Mouse (Mus musculus) forebrain, embryonic 10.5 days (tissue): ENCODE measurements around the gene Dclre1c. TPM values are rescaled to one million over a fixed set of nuclear protein-coding genes. Genes with fewer than 3 reads are reported as not detected.
A peak's percentile ranks its signal among the peaks of the same experiment; 100 is the strongest.
"Not testable (repeated sequence)": the region's sequence is repeated elsewhere in the genome, so short reads cannot be mapped to it uniquely, and the experiment has no call there.

Experiments
- DNase-seq: peaks from one replicate; pipeline ENCODE4 v3.0.0-alpha.2; 2017; ENCODE audit warnings: low spot score; ENCODE audit errors: extremely low spot score
- H3K27ac ChIP-seq: fragments of 300-500 bp; sonication (generic); 2 replicates; pipeline ENCODE4 v1.5.1; 2016; ENCODE audit warnings: mild to moderate bottlenecking
- H3K27me3 ChIP-seq: fragments of 300-500 bp; sonication (generic); 2 replicates; pipeline ENCODE4 v1.6.1; 2016; ENCODE audit warnings: mild to moderate bottlenecking; ENCODE audit not compliant: poor library complexity, severe bottlenecking
- H3K36me3 ChIP-seq: fragments of 300-500 bp; sonication (generic); replicated peaks from 2 replicates; pipeline ENCODE4 v1.6.1; 2016; ENCODE audit warnings: mild to moderate bottlenecking, moderate library complexity
- H3K4me1 ChIP-seq: fragments of 300-500 bp; sonication (generic); 2 replicates; pipeline ENCODE4 v1.6.1; 2016
- H3K4me3 ChIP-seq: fragments of 300-500 bp; sonication (generic); 2 replicates; pipeline ENCODE4 v1.5.1; 2016; ENCODE audit warnings: mild to moderate bottlenecking, moderate library complexity
- H3K9me3 ChIP-seq: fragments of 300-500 bp; sonication (generic); 2 replicates; pipeline ENCODE4 v1.6.1; 2016; ENCODE audit warnings: mild to moderate bottlenecking, moderate library complexity
- WGBS: fragments of 180-500 bp; shearing (Covaris S2); methylation state at CpG from one replicate; pipeline ENCODE4 v1.1.7; 2016; 5-methylcytosine and 5-hydroxymethylcytosine counted together
- polyA plus RNA-seq: library from polyadenylated mRNA; unstranded; fragments of >200 nt; fragmentation: Nextera tagmentation; extraction: Ambion mirVana; gene quantifications from 2 replicates; pipeline ENCODE4 v1.2.1, GENCODE M21; 2016

The Dclre1c gene
- polyA plus RNA-seq, result 7.5 and 10.2 TPM in 2 replicates

DNA sequence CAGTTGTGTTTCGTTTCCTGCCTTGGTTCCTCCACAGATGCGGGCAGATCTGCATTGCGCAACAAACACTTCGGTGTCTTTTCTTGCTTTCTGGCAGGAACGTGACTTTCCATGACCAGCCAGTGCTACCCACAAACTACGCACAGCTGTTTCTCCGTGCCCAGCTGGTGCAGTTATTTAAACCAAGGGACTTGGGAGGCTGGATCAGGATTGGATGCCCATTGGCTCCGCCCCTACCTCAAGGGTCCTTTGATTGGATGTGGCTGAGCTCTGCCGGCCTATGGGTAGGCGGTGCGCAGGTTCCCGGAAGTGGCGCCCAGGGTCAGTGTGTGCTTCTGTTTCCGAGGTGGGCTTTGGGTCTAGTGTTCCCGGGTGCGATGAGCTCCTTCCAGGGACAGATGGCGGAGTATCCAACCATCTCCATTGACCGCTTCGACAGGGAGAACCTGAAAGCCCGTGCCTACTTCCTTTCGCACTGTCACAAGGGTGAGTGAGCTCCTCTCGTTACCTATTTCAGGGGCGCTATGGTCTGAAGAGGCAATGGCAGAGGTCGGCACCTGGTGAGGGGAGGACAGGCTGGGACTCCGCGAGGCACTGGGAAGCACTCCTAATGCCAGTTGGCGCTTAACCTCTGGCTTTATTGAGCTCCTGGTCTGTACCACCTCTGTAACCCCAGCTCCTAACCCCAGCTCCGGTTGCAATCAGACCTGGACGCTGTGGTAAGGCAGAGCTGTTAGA is at the start of gene Dclre1c:
Gene Dclre1c (plus strand): TSS at position 291 of the 738 bp plus-strand sequence.
- H3K27me3 ChIP-seq, result no peaks in the 10 kb centered on the region
- peaks cover 22% of the 10 kb centered on the region for H3K4me1 ChIP-seq
- no peaks in the 10 kb centered on the region for H3K9me3 ChIP-seq
- H3K36me3 ChIP-seq, result no peaks in the 10 kb centered on the region
- WGBS, result 1% methylated on average over 29 of the region's 29 CpGs
- peak; percentile 89 for DNase-seq
- peak within 1 kb of the TSS; percentile 69 for H3K4me3 ChIP-seq
- H3K27ac ChIP-seq, result peak within 1 kb of the TSS; percentile 66

DNA sequence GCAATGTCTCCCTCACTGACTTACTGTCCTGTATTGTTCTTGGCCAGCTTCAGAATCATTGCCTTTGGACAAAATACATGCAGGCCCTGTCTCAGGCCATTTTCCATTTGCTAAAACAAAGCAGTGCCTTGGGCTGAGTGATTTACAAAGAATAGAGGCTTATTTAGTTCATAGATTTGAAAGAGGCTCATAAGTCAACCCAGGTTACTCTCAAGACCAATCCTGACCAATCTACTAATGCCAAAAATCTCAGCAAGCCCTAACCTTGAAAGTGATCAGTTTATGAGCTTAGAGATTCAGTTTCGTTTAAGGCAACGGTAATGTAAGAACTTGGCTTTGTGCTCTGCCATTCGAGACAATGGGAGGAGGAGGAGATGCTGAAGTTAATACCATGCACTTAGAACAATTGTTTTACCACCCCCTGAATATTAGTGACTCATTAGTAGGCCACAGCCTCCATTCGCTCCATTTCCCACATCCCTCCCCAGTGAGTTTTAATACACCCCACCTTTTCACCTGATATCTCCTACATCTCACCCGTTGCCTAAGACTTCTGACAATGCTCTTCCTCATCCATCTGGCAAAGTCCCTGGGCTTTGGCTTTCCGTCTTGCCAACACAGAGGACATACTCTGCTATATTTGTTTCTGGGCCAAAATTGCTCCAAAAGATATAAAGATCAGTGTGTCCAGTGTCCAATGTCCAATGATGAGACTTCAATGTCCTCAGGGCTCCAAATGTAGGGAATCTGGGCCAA is 36.6 kb upstream of the Dclre1c start:
- DNase-seq, result no peak
- Histone ChIP-seq H3K36me3 (no peaks in the 10 kb centered on the region), H3K9me3 (no peaks in the 10 kb centered on the region), H3K4me1 (no peaks in the 10 kb centered on the region), H3K4me3 (no peak overlapping the region), H3K27me3 (no peaks in the 10 kb centered on the region), H3K27ac (no peak overlapping the region)
- WGBS, result 85% methylated on average over 6 of the region's 6 CpGs

DNA sequence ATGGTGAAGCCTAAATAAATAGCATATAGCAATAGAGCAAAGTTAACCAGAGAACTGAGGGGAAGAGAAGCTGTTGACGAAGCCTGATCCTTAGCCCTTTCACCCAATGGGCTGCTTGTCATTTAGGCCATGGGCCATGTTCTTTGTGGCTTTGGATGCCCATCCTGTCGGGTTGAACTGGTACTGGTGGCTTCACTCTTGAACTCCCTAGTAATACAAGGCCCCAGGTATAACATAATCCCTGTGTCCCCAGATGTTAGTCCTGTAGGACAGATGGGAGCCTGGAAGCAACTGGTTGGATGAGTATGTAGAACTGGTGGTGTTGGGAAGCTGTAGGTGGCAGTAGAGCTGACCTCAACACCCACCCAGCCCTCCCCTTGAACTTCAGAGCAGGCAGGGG is 32.0 kb upstream of the Dclre1c start:
- Histone ChIP-seq H3K27me3 (no peaks in the 10 kb centered on the region), H3K9me3 (no peaks in the 10 kb centered on the region), H3K4me3 (no peak overlapping the region), H3K4me1 (no peaks in the 10 kb centered on the region), H3K36me3 (no peaks in the 10 kb centered on the region), H3K27ac (no peak overlapping the region)
- WGBS, result 77% methylated on average over 2 of the region's 2 CpGs
- no peak for DNase-seq

DNA sequence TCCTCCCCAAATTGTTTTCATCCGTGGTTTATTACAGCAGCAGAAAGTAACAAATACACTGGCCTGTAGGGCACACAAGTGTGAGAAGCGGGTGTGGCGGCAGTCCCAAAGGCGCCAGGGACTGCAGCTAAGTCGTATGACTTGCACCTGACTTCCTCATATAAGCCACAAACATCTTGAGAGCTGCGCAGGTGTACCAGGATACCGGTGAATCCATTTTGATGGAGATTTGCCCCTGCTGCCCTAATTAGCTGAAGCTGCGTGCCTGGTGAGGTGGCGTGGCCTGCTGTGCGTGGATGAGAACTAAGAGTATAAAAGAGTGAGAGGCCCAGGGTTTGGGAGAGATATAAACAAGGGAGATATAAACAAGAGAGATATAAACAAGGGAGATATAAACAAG is 26.8 kb upstream of the Dclre1c start, which contains the start of gene Olah:
Gene Olah (minus strand): TSS at position 101 of the 400 bp plus-strand sequence.
- not testable (repeated sequence) for DNase-seq, H3K4me3 ChIP-seq, H3K27ac ChIP-seq, H3K27me3 ChIP-seq, H3K36me3 ChIP-seq, H3K9me3 ChIP-seq, H3K4me1 ChIP-seq
- WGBS, result 67% methylated on average over 10 of the region's 10 CpGs

DNA sequence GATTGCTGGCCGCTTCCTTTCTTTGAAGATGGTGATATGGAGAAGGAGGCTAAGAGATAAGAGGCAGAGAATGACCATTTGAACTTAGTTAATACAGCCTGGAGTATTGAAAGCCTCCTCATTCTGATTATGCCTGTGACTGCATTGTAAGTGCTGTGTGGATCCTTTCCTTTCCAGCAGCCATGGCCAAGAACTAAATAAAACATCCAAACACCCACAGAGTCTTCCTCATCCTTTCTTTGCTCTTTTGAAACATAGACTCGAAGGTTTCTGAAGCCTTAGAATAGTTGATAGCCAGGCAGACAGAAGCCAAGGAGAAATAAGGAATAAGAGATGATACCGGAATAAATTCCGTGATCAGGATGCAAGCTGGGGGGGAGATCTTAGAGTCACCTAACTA is 17.9 kb upstream of the Dclre1c start:
- no peak overlapping the region for H3K4me3 ChIP-seq
- 90% methylated on average over 4 of the region's 4 CpGs for WGBS
- H3K9me3 ChIP-seq, result no peaks in the 10 kb centered on the region
- DNase-seq, result no peak
- H3K27me3 ChIP-seq, result no peaks in the 10 kb centered on the region
- H3K27ac ChIP-seq, result no peak overlapping the region
- H3K4me1 ChIP-seq, result no peaks in the 10 kb centered on the region
- H3K36me3 ChIP-seq, result no peaks in the 10 kb centered on the region

DNA sequence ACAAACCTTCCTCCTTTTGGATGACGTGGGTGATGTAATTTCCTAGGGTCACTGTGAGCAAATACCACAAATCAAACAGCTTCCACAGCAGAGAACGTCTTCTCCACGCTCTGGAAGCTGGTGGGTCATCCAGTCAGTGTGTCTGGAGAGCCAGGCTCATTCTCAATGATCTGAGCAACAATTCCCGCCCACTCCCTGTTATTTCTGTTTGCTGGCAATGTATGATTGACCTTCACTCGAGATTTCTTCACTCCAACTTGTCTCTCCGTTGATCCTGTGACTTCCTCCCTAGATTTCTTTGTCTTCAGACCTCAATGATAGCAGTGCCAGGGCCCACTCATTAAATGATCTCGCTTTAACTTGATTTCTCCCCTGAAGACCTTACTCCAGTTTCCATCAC is 16.2 kb upstream of the Dclre1c start:
- DNase-seq, result no peak
- no peaks in the 10 kb centered on the region for H3K9me3 ChIP-seq
- no peaks in the 10 kb centered on the region for H3K4me1 ChIP-seq
- H3K27ac ChIP-seq, result no peak overlapping the region
- 86% methylated on average over 7 of the region's 7 CpGs for WGBS
- no peak overlapping the region for H3K4me3 ChIP-seq
- no peaks in the 10 kb centered on the region for H3K36me3 ChIP-seq
- H3K27me3 ChIP-seq, result no peaks in the 10 kb centered on the region

DNA sequence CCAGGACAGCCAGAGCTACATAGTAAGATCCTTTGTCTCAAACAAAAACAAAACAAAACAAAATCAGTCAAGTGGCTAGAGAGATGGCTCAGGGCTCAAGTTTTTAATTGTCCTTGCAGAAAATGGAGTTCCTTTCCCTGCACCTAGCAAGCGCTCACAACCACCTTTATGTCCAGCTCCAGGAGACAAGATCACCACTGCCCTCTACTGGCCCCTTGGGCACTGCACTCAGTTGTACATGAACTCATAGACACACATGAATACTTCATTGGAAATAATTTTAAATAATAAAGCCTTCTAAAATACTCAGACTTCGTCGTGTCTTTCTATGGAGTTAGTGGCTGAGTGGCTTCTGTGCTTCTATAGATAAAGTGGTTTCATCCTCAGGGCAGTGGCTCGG is 9.7 kb upstream of the Dclre1c start:
- no peak overlapping the region for H3K27ac ChIP-seq
- H3K27me3 ChIP-seq, result peaks cover 37% of the 10 kb centered on the region
- H3K4me3 ChIP-seq, result no peak overlapping the region
- 36% methylated on average over 4 of the region's 4 CpGs for WGBS
- H3K36me3 ChIP-seq, result no peaks in the 10 kb centered on the region
- H3K9me3 ChIP-seq, result no peaks in the 10 kb centered on the region
- DNase-seq, result peak; percentile 57
- peaks cover 6% of the 10 kb centered on the region for H3K4me1 ChIP-seq

DNA sequence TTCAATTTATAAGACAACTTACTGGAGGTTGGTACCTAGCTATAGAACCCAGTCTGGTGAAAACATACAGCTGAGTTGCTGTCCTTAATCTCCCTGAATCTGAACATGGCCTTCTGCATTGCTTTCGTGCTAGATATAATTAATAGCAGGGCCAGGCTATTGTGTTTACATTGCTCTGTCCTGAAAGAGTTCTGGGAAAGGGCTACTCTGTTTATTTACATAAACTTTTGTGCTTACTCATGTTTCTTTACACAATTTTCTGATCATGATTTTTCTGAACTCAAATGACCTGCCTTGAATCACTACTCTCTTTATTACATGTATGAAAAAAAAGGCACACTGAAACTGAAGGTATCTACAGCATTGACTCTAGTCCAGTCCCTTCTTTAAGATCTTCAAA is 8.3 kb upstream of the Dclre1c start:
- H3K27ac ChIP-seq, result no peak overlapping the region
- H3K9me3 ChIP-seq, result no peaks in the 10 kb centered on the region
- no peak for DNase-seq
- H3K4me1 ChIP-seq, result peaks cover 18% of the 10 kb centered on the region
- H3K4me3 ChIP-seq, result no peak overlapping the region
- no peaks in the 10 kb centered on the region for H3K36me3 ChIP-seq
- peaks cover 37% of the 10 kb centered on the region for H3K27me3 ChIP-seq
- WGBS, result 65% methylated on average over 1 of the region's 1 CpGs

DNA sequence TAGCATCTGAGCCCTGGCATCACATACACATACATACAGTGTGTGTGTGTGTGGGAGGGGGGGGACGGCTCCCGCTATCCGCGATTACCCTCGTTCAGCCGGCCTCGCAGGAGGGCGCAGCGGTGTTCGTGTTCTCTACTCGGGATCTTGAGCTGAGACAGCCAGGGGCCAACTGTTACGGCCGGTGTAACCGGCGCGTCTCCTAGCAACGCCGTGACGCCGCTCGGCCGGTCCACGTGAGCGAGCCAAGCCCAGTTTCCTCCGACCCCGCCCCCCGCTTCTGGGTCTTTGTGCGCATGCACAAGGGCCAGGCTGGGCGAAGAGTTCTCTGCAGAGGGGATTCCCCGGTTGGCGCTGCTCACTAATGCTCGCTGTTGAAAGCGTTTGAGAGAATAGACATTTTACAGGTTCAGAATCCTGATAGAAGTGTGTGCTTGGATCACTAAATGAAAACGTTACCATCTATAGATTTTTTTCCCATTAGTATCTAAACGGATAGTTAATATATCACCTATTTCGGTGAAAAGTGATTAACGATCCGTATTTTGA is 5.0 kb upstream of the Dclre1c start:
- peaks cover 18% of the 10 kb centered on the region for H3K4me1 ChIP-seq
- H3K27ac ChIP-seq, result 0 out of 2 replicates have a peak overlapping the region, but pooled peaks have one; percentile 15
- WGBS, result 3% methylated on average over 38 of the region's 38 CpGs
- H3K9me3 ChIP-seq, result no peaks in the 10 kb centered on the region
- peak; percentile 96 for DNase-seq
- H3K36me3 ChIP-seq, result no peaks in the 10 kb centered on the region
- H3K27me3 ChIP-seq, result peaks cover 37% of the 10 kb centered on the region
- peak overlapping the region; percentile 60 for H3K4me3 ChIP-seq

DNA sequence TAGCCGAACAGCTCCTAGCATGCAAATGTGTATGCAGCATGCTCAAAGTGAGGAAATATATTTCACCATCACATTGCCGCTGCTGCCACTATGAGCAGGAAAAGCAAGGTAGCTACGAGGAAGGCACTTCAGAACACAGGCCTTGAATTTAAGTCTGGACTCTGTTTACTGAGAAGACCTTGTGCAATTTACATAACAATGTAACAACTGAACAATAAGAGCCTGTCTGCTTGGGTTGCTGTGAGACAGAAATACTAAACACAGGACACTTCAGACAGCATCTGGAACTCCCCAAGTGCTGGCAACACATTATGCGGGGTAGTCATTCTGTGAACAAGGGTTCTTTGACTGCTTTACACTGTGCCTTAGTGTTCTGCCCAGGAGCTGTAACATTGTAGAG is 3.8 kb upstream of the Dclre1c start:
- DNase-seq, result no peak
- H3K4me1 ChIP-seq, result peaks cover 27% of the 10 kb centered on the region
- no peak overlapping the region for H3K4me3 ChIP-seq
- WGBS, result 59% methylated on average over 4 of the region's 4 CpGs
- H3K36me3 ChIP-seq, result no peaks in the 10 kb centered on the region
- H3K9me3 ChIP-seq, result no peaks in the 10 kb centered on the region
- H3K27me3 ChIP-seq, result peaks cover 34% of the 10 kb centered on the region
- no peak overlapping the region for H3K27ac ChIP-seq

DNA sequence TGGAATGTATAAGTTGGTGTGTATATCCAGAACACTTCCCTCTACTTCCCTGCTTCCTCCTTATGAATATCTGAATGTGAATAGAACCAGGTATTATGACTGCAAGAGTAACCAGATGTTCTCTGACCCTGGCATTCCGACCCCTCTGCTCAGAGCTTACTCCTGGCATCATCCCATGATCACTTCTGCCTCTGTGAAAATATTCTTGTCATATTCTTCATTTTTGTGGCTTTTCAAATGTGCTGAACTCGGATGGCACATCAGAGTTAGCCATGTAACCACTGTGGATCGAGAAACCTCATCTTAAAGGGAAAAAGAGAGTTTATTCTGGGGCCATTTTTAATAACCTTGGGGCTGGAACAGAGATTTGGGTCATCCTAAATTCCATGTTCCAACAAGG is 1.4 kb upstream of the Dclre1c start, which contains the start of gene Meig1:
Gene Meig1 (minus strand): TSS at position 101 of the 400 bp plus-strand sequence.
- no peak within 1 kb of the TSS; the same call in 1 of the 2 replicates for H3K4me3 ChIP-seq
- no peaks in the 10 kb centered on the region for H3K9me3 ChIP-seq
- peaks cover 11% of the 10 kb centered on the region for H3K27me3 ChIP-seq
- peaks cover 27% of the 10 kb centered on the region for H3K4me1 ChIP-seq
- H3K27ac ChIP-seq, result no peak within 1 kb of the TSS
- H3K36me3 ChIP-seq, result no peaks in the 10 kb centered on the region
- WGBS, result 75% methylated on average over 3 of the region's 3 CpGs
- DNase-seq, result no peak

DNA sequence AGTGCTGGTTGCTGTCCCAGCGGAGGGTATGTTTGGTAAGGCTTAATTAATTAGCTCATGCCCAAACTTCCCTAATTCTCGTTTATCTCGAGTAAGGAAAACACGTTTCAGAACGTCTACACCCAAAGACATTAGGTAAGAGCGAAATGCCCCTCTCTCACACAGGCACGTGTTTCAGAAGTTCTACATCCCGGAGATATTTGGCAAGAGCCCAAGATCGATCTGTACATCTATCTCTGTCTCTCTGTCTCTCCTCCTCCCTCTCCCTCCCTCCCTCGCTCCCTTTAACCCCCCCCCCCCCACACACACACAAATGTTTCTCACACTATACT is 614 bp downstream of the Dclre1c start:
- Histone ChIP-seq H3K9me3 (no peaks in the 10 kb centered on the region), H3K27ac (peak overlapping the region; percentile 66), H3K36me3 (no peaks in the 10 kb centered on the region), H3K4me3 (peak overlapping the region; percentile 69), H3K4me1 (peaks cover 18% of the 10 kb centered on the region), H3K27me3 (no peaks in the 10 kb centered on the region)
- no peak for DNase-seq
- WGBS, result 10% methylated on average over 10 of the region's 10 CpGs

DNA sequence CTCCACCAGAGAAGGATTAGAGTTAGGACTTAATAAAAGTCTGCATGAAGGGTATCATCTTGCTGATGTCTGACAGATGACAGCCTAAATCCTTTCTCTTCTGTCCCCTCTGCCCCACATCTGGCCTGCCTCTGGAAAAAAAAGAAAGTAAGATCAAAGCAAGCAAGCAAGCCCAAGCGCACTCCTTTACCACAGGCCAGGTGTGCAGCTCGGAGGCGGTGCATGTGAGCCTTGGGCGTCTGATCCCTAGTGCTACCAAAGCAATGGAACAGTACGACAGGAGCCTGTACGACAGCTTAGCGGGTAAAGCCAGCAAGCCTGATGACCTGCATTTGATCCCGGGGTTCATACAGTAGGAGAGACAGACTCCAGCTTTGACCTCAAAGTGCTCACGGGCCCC is 7.0 kb downstream of the Dclre1c start:
- DNase-seq, result no peak
- Histone ChIP-seq H3K27ac (no peak overlapping the region), H3K36me3 (0 out of 2 replicates have a peak, but pooled peaks cover 3% of the 10 kb centered on the region), H3K4me1 (no peaks in the 10 kb centered on the region), H3K4me3 (no peak overlapping the region), H3K27me3 (no peaks in the 10 kb centered on the region), H3K9me3 (no peaks in the 10 kb centered on the region)
- WGBS, result 92% methylated on average over 9 of the region's 9 CpGs
